Comparison of ENCODE assay signal across 10 mouse cellular contexts in the genomic region with DNA sequence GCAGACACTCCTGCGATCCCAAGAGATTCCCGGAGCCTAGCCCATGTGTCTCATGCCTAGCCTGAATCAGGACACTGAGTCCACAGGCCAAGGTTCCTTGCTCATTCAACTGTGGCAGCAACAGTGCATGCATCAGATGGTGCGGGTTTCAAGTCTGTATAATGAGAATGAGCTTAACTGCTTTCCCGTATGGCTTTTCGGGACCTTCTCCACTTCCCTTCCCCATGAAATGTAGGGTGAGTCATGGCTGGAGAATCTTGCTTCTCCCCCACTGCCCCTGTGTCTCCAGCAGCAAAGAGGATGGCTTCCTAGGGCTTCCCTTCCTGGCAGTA.
DNase-seq lines count a peak whose midpoint lies in the region; ATAC-seq and TF ChIP-seq lines count a peak whose summit lies in the region.
"Had no signal": no experiment of that assay in that cellular context is flagged by ENCODE, and none has a peak within 500 bp of the region (broad histone marks: within the 10 kb centered on the region; RNA-seq: fewer than 3 reads in every experiment).

No protein-coding gene starts in this region.

- WGBS in heart, embryonic 12.5 days = 42% methylated on average over 5 of the region's 5 CpGs
- WGBS in liver, embryonic 11.5 days = 59% methylated on average over 5 of the region's 5 CpGs
- 63% methylated on average over 5 of the region's 5 CpGs for WGBS in midbrain, embryonic 14.5 days

- no peak overlapping the region for H3K4me3 ChIP-seq in heart, embryonic 12.5 days
- no peak overlapping the region for H3K4me3 ChIP-seq in C2C12 (ENCODE audit: insufficient read depth, poor library complexity, severe bottlenecking)
- no peak overlapping the region for H3K4me3 ChIP-seq in embryonic fibroblast, embryonic 13.5 days (ENCODE audit: insufficient read depth, low read length)
- no peak overlapping the region for H3K4me3 ChIP-seq in liver, embryonic 11.5 days (ENCODE audit: low read depth, low read length)
- no peak overlapping the region for H3K4me3 ChIP-seq in midbrain, embryonic 14.5 days (replicated peaks; ENCODE audit: low read depth, low read length)

- peak overlapping the region; percentile 63 for H3K27ac ChIP-seq in heart, embryonic 12.5 days (ENCODE audit: poor library complexity, severe bottlenecking)
- H3K27ac ChIP-seq in embryonic fibroblast, embryonic 13.5 days (ENCODE audit: insufficient read depth, low read length) = peak overlapping the region; percentile 65
- no peak overlapping the region for H3K27ac ChIP-seq in liver, embryonic 11.5 days (ENCODE audit: low read depth, low read length)
- no peak overlapping the region for H3K27ac ChIP-seq in midbrain, embryonic 14.5 days (replicated peaks; ENCODE audit: low read depth, low read length)

- peak overlapping the region; percentile 13 for H3ac ChIP-seq in C2C12 (ENCODE audit: control insufficient read depth, insufficient read length, low read depth)

- no peaks in the 10 kb centered on the region for H3K79me3 ChIP-seq in C2C12 (ENCODE audit: low read depth)

- no peak for ATAC-seq in heart, embryonic 12.5 days (ENCODE audit: insufficient number of reproducible peaks, low FRiP score)
- ATAC-seq in liver, embryonic 11.5 days (replicated peaks; ENCODE audit: low FRiP score) = no peak
- no peak for ATAC-seq in midbrain, embryonic 14.5 days (ENCODE audit: low FRiP score, low TSS enrichment)
- ATAC-seq: activated CD4-positive, CD25-positive, alpha-beta regulatory T cell, adult 4 months had no signal

- TF ChIP-seq POLR2A in embryonic fibroblast, embryonic 13.5 days (IDR thresholded peaks at IDR 0.05; ENCODE audit: low read depth, low read length) = no peak

- H3K9me3 ChIP-seq in heart, embryonic 12.5 days (replicated peaks) = no peaks in the 10 kb centered on the region
- no peaks in the 10 kb centered on the region for H3K9me3 ChIP-seq in liver, embryonic 11.5 days (ENCODE audit: control insufficient read depth, low read length)
- no peaks in the 10 kb centered on the region for H3K9me3 ChIP-seq in midbrain, embryonic 14.5 days (ENCODE audit: control insufficient read depth, low read length)

- H3K79me2 ChIP-seq in C2C12 (ENCODE audit: control insufficient read depth, insufficient read depth) = no peaks in the 10 kb centered on the region

- no peak for TF ChIP-seq CTCF in C2C12 (IDR thresholded peaks at IDR 0.05; ENCODE audit: control insufficient read depth, insufficient read depth, insufficient read length)
- TF ChIP-seq CTCF in embryonic fibroblast, embryonic 13.5 days (IDR thresholded peaks at IDR 0.05; ENCODE audit: borderline replicate concordance, insufficient read depth, low read length) = no peak

- no peaks in the 10 kb centered on the region for H3K27me3 ChIP-seq in heart, embryonic 12.5 days (replicated peaks)
- H3K27me3 ChIP-seq in C2C12 (ENCODE audit: control insufficient read depth, insufficient read depth, insufficient read length) = no peaks in the 10 kb centered on the region
- no peaks in the 10 kb centered on the region for H3K27me3 ChIP-seq in liver, embryonic 11.5 days (replicated peaks; ENCODE audit: control insufficient read depth, insufficient read depth, low read length)
- no peaks in the 10 kb centered on the region for H3K27me3 ChIP-seq in midbrain, embryonic 14.5 days (ENCODE audit: control insufficient read depth, insufficient read depth, low read length)

- peaks cover 49% of the 10 kb centered on the region for H3K4me1 ChIP-seq in heart, embryonic 12.5 days (replicated peaks)
- H3K4me1 ChIP-seq in embryonic fibroblast, embryonic 13.5 days (ENCODE audit: control insufficient read depth, insufficient read depth, low read length) = peaks cover 27% of the 10 kb centered on the region
- H3K4me1 ChIP-seq in liver, embryonic 11.5 days (replicated peaks; ENCODE audit: control insufficient read depth, insufficient read depth, low read length) = peaks cover 5% of the 10 kb centered on the region
- H3K4me1 ChIP-seq in midbrain, embryonic 14.5 days (ENCODE audit: control insufficient read depth, insufficient read depth, low read length) = 0 out of 2 replicates have a peak, but pooled peaks cover 4% of the 10 kb centered on the region

- H3K4me2 ChIP-seq in heart, embryonic 12.5 days = no peak overlapping the region
- no peak overlapping the region for H3K4me2 ChIP-seq in liver, embryonic 11.5 days
- no peak overlapping the region for H3K4me2 ChIP-seq in midbrain, embryonic 14.5 days (ENCODE audit: low read length)

- H3K9ac ChIP-seq in heart, embryonic 12.5 days = no peak overlapping the region
- no peak overlapping the region for H3K9ac ChIP-seq in liver, embryonic 11.5 days (ENCODE audit: low read depth, low read length)
- H3K9ac ChIP-seq in midbrain, embryonic 14.5 days (replicated peaks; ENCODE audit: low read length) = no peak overlapping the region

- H3K36me3 ChIP-seq in heart, embryonic 12.5 days = no peaks in the 10 kb centered on the region
- H3K36me3 ChIP-seq in C2C12 (ENCODE audit: control insufficient read depth, insufficient read depth) = no peaks in the 10 kb centered on the region
- H3K36me3 ChIP-seq in liver, embryonic 11.5 days (ENCODE audit: control insufficient read depth, insufficient read depth, low read length) = no peaks in the 10 kb centered on the region
- H3K36me3 ChIP-seq in midbrain, embryonic 14.5 days (ENCODE audit: control insufficient read depth, insufficient read depth, low read length) = no peaks in the 10 kb centered on the region

- no peak for DNase-seq in heart, adult 9 months (ENCODE audit: low spot score in 2 of 2)
- DNase-seq in kidney, postnatal 14 days = peak; percentile 49
- DNase-seq in embryo, embryonic 11 days = no peak
- DNase-seq in liver, embryonic 11.5 days (ENCODE audit: low spot score) = no peak
- DNase-seq in midbrain, embryonic 14.5 days = no peak
- DNase-seq: lung, postnatal 14 days had no signal

TF ChIP-seq in C2C12, 6 proteins besides CTCF, POLR2A, EP300 and RAD21:
- TF ChIP-seq USF1 (IDR thresholded peaks at IDR 0.05; ENCODE audit: low read depth) (no peak), FOSL1 (IDR thresholded peaks at IDR 0.05; ENCODE audit: insufficient read depth, low read length, poor library complexity, severe bottlenecking) (peak; percentile 18), MAX (IDR thresholded peaks at IDR 0.05) (no peak), MYOD1 (IDR thresholded peaks at IDR 0.05; ENCODE audit: control insufficient read depth, insufficient read length, low read depth) (no peak)

Comparison
In these comparisons a context has a peak if more than half of its experiments do, and no peak if none do; other contexts are left out.
1. H3K27ac ChIP-seq: peak in heart, embryonic 12.5 days (single experiment) and embryonic fibroblast, embryonic 13.5 days (single experiment); none in liver, embryonic 11.5 days (single experiment) and midbrain, embryonic 14.5 days (single experiment).